Mouse (Mus musculus) frontal cortex, postnatal 25 days (tissue): Measurements from ENCODE around the gene Ddc.

Experiments
- DNase-seq, 2 experiments: peaks; one replicate each; pipeline ENCODE4 v3.0.0; 2022; ENCODE audit warnings: low spot score in 2 of 2

The Ddc gene

DNA sequence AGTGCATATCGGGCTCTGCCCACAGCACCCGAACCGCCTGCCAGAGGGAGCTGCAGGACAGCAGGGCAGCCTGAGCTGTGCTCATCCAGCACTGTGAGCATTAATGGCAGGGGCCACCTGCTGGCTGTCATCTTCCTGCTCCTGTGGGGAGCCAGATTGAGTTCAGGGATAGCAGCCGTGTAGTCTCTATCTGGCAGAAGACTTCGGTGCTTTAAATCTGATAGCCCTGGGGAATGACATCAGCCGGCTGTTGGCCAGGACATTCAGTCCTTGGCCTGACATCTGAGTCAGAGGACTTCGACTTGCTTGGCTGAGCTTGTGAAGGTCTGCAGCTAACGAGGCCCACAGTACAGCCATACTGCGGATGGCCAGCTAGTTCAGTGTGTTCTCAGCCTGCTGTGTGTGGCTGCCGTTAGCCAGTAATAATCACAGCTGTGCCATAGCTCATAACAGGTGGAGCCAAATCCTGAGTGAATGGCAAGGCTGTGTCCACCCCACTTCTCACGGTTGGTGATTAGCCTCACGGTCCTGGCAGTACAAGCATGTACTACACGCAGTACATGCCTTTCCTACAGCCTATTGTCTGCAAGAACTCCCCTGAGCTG is 53.5 kb downstream of the Ddc start:
- DNase-seq: no peak

DNA sequence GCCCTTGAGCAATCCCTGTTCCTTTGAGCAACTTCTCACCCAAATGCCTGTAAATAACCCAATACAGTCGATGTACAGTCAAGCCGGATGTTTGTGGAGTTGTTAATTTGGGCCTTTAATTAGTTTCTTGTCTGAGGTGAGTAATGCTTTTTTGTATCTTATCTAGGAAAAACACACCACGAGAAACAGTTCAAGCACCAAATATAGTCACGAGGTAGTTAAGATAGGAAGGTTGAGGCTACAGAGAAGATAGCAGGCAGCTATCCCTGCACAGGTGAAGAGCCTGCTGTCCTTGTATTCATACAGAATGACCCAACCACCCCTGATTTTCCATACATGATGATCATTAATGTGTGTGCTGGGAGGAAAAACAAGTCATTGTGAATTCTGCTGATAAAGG is 56.4 kb downstream of the Ddc start:
- no peak for DNase-seq

DNA sequence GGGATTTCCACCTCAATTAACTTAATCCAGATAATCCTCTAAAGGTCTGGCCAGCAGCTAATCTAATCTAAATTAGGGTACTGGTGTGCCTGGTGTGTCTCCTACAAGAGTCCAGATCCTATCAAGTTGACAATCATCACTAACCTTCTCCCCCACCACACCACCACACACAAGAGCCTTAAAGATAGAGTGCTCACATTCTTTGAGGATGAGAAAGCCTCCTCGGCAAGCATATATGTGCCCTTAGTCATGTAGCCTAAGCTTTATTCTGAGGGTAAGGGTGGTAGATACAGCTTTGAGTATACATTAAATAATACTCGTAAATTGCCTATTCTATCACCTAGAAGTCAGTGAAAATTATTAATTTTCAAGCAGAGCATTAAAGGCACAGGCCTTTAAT is 57.2 kb downstream of the Ddc start:
- DNase-seq: no peak

DNA sequence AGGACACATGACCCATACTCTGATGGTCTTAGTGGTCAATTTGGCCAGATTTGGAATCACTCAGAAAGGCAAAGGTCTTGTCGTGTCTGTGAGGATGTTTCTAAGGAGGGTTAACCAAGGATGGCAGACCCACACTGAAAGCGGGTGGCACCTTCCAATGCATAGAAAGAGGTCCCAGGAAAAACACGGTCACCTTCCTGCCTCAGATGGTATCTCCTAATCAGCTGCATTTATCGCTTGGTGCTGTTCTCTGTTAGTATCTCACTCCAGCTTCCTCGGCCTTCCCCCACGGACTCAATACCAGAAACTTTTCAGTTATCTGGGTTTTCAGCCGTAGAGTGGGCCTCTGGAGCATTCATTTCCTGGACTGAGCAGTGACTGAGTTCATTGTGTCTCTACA is 58.1 kb downstream of the Ddc start:
- no peak for DNase-seq

DNA sequence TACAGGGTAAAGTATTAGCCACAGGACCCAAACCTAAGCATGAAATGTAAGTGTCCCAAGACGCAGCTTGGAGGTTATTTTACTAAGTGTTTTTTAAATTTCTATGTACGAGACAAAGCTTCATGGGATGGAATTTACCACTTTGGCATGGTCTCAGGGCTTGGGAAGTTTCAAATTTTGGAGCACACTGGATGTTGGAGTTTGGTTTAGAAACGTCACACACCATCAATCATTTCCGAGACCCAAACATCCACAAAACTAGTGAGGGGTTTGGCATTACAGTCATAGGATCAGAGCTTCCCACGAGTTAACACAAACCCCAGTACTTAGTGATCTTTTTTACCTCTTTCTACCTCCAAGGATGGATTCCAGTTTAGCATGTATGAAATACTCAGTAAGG is 60.6 kb downstream of the Ddc start:
- DNase-seq: no peak

DNA sequence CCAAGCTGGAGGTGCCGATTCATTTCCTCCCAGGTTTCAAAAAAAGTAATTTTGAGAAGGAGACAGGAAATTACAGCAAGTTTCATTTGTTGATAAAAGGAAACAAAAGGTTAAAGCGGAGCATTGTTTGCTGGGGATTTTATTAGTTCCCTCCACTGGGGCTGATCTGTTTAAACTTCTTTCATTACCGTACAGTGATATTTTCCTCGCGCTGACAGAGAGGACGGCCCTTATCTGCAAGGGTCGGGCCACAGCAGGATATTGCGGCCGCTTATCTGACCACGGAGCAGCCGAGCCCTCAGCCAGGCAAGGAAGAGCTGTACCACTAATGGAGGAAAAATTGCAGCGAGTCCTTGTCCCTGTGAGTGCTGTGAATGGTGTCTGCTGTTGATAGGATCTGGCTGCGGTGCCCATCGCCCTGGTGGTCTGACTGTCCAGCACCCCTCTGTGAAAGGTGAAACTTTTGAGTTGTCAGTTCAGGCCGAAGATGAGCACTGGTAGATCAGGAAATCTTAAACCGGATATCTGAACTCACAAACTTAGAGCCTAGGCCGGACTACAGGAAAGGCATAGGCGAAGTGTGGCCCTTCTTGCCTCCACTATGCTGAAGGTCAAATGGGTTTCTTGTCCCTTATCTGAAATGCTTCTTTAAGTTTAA is 61.1 kb downstream of the Ddc start:
- DNase-seq: no peak

DNA sequence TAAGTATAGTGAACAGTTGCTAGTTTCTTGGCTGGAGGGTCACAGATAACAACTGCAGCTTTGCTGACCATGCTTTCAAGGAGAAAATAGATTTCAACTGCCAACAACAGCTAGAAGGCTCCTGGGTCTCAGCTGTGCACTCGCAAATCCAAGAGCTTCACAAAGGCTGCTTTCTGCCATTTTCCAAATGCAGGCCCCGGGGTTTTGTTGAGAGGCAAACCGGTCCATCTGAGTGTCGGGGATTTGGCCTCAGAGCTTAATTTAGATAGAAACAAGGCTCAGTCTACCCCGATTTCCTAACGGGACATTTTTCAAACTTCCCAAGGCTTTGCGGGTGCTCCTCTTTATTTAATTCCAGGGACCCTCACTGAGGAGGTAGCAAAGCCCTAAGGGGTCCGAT is 61.7 kb downstream of the Ddc start:
- no peak for DNase-seq

DNA sequence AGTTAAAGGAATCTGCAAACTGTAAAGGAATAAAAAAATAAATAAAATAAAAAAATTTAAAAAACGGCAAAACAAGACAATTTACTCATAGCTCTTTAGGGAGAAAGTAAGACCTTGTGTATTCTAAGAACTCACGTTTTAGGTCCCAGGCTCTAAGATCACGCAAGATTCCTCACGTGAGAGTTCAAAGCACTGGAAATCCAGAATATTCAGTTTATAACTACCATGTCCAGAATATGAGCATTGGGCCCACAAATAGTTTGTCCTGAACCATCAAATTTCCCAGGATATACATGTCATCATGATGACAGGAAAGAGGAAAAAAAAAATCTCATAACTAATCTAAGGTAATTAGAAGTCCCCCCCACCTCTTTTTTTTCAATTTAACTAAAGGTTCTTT is 62.2 kb downstream of the Ddc start:
- no peak for DNase-seq

DNA sequence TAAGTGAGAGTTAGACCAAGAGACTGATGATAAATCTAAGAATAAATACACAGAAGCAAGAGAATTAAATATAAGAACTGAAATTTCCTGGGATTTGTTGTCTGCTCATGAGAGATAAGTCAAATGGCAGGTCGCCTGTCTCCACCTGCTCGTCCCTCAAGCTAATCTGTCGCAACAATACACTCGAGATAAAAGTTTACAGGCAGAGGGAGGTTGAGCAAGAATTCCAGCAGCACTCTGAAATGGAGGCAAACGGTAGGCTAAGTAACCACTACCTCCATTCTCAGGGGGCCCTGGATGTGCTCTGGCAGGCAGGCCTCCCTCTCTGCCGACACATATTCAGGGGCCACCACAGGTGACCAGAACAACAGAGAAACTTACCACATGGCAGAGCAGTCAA is 62.6 kb downstream of the Ddc start:
- DNase-seq: no peak

DNA sequence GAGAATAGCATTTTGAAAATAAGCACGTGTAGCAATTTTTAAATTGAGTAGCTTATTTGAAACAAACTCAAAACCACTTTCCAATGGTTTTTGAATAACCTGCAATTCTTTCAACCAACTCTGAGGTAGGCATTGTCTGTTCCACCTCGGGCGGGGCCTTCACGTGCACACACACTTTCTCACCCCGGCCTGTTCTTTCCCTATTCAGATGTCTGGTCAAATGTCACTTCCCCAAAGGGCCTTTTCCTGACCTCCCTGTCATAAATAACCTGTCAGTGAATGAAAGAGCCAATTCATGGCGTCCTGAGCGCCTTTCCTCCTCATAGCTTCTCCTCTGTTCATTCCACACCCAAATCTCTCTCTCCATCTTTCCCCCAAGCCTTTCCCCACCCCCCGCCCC is 64.8 kb downstream of the Ddc start:
- DNase-seq: no peak

DNA sequence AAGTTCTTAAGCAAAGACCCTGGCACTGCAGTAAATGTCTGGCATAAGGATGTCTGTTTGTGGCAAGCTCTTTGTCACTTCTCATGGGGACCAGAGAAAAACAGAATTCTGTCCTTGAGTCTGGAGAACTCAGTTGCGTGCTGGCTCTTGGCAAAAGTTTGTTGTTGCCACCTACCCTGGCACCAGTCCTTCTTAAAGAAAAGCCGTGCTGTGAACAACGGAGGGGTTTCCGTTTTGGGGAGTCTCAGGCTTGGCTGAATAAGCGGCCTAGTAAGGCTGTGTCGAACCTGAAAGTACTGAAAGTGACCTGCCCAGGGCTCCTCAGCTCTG is 65.2 kb downstream of the Ddc start:
- no peak for DNase-seq

DNA sequence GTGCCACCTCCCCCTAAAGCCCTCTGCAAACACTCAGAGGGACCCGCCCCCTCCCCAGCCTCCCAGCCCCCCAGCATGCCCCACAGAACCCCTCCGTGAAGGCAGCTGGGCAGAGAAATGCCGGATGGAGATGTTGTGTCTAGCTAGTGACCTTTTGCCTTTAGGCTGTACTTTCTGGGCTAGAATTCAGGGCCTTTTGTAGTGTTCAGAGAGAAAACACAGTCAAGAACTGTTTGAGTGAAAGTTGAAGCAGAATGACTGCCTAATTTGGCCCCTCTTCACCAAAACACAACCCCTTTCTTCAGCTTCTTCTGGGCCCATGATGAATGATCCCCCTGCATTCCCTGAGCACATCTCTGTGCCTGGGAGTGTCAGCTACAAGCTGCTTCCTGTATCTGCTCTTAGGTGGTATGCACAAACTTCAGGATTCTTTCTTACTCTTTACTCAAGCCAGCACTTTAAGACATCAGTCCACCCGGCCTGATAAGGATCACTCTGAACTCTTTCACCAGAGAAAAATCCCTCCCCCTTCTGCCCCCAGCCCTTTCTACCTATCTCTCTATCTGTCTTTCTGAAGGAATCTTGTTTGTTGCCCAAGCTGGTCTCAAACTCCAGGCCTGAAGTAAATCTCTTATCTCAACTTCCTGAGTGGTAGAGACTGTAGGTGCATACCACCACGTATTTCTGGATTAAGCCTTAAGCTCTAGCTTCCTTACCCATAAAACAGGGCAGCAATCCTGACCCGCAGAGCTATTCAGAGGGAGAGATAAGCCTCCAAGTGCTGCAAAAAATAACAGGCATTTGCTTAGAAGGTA is 65.8 kb downstream of the Ddc start:
- no peak for DNase-seq

DNA sequence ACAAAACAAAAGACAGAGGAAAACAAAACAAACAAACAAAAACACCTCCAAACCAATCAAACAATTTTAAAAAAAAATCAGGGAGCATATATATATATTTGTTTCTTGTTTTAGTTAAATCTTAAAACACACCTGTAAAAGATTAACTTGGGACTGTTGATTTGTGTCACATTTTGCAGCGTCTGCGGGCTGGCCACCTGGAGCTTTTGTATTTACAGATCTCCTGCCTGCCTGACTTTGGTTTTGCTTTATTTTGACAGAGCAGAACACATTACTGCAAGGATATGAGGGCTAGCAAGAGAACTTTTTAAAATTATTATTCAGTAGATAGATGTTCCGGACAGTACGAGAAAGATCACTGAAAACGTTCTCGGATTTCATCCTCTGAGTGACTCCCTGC is 66.4 kb downstream of the Ddc start:
- DNase-seq: no peak

DNA sequence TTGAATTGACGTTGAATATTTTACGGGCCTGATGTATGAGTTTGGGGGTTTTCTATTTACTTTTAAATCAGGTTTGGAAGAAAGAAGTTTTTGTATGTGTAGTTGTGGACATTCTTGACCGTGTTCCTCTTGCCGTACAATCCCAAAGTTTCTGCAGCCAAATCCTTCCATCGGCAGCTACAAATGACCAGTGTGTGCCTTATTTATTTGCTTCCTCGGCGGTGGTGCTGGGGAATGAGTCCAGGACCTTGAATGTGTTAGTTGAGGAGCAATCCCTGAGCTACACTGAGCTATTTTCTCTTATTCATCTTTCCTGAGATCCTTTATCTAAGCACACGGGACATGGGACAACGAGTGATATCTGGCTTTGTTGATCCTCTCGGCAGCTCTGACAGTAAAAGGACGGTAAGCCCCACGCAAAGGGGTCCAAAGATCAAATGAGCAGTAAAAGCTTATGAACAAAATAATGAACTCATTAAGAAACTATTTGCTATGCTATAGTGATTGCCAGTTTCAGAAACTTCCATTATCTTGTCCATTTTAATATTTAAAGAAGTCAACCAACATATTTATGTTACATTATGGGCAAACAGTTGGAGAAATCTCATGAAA is 67.0 kb downstream of the Ddc start:
- DNase-seq: no peak

DNA sequence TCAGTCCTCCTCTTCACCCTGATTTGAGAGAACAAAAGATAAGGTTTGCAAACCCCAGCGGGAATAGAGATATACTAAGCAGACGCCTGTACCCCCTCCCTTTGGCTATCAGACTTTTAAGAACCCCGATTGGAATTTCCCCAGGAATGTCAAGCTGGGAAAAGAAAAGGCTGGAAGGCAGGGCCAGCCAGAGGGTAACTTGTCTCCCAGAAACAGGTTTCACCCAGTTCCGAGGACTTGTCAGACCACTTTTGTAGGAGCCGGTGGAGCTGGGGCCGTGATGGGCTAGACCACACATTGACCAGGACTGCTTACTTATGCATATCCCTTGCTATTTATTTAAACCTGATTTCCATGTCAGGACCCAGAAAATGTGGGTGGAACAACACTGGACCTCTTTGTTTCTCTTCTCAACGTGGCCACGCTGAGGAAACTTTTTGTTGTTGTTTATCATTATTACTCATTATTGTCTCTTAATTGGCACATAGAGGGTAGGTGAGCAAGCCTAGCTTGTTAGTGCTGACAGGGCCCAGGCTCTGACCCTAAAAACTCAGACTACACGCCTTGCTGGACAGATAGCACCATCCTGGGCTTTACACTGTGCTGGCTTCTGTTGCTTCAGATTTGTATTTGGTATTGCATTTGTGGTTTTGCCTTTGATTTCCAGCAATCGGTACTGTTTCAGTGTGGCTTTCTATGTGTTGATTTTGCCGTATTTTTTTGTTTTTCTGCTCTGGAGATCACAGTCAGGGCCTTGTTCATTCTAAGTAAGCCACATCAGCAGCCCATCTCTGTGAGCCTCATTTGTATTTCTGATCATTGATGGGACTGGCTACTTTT is 68.6 kb downstream of the Ddc start:
- no peak for DNase-seq

DNA sequence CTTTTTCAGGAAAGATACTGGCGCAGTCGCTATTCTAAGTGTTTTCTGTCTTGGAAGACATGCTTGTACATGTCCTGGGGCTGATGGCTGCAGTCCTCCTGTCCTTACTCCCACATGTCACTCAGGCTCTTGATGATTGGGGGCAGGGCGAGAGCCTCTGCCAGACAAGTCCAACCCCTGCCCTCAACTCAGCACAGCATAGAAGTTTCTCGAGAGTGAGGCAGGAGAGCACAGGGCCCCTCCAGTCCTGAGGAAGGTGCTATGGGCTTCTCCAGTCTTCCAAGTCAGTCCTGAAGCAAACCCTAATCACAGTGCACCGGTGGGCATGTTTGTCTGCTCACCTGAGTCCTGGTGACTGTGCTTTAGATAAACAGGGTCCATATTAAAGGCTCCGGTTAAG is 69.2 kb downstream of the Ddc start:
- DNase-seq: no peak

DNA sequence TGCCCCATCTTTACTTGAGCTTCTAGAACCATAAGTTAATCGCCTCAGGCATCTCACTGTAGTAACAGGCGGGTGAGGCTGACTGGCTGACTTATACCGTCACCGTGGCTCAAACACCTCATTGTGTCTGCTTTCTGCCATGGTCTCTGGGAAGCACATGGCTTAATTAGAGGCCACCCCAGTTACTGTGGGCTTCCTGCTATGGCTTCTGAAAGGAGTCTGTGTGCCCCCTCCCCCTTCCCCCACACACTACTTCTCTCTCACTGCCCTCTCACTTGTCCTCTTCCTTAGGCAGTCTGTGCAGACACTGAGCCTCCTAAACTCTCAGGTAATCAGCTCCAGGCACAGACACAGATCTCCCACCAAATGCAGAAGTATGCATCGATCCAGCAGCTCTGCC is 69.7 kb downstream of the Ddc start:
- DNase-seq: no peak

DNA sequence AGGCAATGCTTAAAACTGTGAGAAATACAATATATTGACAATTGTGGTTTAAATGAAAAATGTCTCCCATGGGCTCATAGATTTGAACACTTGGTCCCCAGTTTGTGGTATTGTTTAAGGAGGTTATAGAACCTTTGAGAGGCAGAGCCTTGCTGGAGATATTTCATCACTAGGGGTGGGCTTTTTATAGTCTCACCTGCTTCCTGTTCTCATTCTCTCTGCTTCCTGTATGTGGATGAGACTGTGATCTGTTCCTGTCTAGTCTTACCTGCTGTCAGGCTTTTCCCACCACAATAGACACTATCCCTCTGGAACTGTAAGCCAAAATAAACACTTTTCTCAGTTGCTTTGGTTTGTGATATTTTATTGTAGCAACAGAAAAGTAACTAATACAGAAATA is 71.5 kb downstream of the Ddc start:
- no peak for DNase-seq

DNA sequence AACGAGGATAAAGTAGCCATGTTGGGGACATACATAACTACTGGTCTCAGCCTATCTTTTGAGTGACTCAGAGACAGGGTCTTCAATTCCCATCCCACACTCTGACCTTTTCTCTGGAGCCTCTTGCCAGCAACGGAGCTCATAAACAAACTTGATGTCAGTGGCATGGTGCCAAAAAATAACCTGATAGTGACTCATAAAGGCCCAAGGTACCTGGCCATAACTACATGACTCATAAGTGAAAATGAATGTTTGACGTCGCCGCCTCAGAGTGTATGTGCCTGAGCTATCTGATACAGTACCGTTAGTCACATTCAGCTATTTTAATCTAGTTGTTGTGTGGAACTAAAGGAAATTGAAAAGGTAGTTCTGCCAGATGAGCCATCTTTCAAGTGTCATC is 72.3 kb downstream of the Ddc start:
- no peak for DNase-seq

DNA sequence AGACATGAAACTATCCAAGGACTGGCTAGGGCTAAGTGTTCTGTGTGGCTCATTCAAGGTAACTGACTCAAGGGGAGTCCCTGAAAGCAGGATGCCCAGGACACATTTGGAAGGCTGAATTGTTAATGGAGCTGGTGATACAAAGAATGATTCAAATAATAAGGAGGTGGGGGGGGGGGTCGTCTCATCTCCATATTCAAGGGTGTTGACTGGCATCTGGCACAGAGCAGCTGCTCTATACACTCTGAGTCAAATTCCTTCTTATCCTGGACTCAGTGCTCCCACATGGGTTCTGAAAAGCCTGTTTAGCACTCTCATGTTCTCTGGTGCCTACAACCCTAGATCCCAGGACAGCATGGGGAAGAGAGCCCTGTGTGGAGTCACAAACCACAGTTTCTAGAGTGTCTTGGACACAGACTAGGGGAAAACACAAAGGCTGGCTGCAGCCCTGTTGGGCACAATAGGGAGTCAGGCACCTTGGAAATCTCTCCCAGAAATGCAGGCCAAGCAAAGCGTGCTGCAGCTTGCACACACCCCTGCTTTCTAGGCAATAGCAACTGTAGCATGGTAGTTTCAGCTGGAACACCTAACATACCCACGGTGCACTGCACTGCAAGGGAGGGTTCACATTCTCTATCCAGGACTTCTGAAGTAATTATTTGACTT is 72.8 kb downstream of the Ddc start:
- no peak for DNase-seq
